Mouse (Mus musculus) embryonic fibroblast, embryonic 13.5 days (primary cell): Measurements from ENCODE around the gene Map3k10.

Source experiments
- CTCF ChIP-seq: IDR thresholded peaks from 2 replicates; pipeline ENCODE4 v1.5.1; 2011; ENCODE audit warnings: mild to moderate bottlenecking, control low read depth, low read length, moderate library complexity, borderline replicate concordance; ENCODE audit not compliant: insufficient read depth
- POLR2A ChIP-seq: IDR thresholded peaks from 2 replicates; pipeline ENCODE4 v1.6.1; 2011; ENCODE audit warnings: low read depth, mild to moderate bottlenecking, control low read depth, low read length, moderate library complexity

- TF ChIP-seq CTCF, result no peak
- TF ChIP-seq POLR2A, result no peak
Observed at GRCm38 (mm10) chr7:27675222-27675612, 819 bp upstream of the Map3k10 start.
